Mouse (Mus musculus): Measurements from ENCODE around the gene Bco1.

Gene Bco1

GRCm38 (mm10) chr8:117156866-117157768 is 61.5 kb downstream of the Bco1 start:
- no peak for DNase-seq

GRCm38 (mm10) chr8:117157769-117158091 is 62.1 kb downstream of the Bco1 start:
- DNase-seq = peak; percentile 99

GRCm38 (mm10) chr8:117158135-117158761 is 62.6 kb downstream of the Bco1 start, which contains the start of gene Gan:
Gene Gan, plus strand, starts transcription at chr8:117158135.
- DNase-seq = peak; percentile 59

GRCm38 (mm10) chr8:117159031-117159430 is 63.4 kb downstream of the Bco1 start:
- DNase-seq = no peak

DNA sequence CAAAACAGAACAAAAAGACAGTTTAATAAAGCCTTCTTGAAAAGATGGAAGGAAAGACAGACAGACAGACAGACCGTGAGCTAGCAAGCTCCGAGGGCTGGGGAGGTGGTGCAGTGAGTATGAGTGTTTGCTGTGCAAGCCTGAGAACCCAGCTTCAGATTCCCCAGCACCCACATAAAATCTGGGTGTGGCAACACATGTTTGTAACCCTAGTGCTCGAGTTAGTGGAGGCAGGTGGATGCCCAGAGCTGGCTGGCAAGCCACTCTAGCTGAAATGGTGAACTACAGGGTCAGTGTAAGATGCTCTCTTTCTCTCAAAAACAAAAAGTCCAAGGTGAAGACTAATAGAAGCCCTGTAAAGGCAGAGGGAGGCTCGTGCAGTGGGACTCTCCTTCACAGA is 69.3 kb downstream of the Bco1 start:
- no peak for DNase-seq

GRCm38 (mm10) chr8:117165542-117165941 is 69.9 kb downstream of the Bco1 start:
- DNase-seq = no peak

DNA sequence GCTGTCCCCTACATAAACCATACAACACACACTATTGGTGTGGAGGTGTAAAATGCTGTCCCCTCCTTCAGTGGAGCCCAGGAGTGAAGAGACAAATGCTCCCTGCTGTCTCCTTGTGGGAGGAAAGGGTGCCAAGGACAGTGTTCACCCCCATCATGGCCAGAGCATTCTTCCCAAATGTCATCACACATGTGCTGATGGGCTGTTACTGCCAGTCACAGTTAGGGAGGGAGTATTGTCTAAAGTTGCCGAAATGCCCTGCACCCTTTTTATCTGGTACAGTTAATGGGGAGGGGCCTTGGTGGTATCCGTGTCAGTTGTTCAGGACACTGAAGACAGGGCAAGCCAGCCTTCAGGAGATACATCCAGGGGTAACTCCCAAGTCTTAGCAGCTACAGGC is 70.9 kb downstream of the Bco1 start:
- DNase-seq = no peak

DNA sequence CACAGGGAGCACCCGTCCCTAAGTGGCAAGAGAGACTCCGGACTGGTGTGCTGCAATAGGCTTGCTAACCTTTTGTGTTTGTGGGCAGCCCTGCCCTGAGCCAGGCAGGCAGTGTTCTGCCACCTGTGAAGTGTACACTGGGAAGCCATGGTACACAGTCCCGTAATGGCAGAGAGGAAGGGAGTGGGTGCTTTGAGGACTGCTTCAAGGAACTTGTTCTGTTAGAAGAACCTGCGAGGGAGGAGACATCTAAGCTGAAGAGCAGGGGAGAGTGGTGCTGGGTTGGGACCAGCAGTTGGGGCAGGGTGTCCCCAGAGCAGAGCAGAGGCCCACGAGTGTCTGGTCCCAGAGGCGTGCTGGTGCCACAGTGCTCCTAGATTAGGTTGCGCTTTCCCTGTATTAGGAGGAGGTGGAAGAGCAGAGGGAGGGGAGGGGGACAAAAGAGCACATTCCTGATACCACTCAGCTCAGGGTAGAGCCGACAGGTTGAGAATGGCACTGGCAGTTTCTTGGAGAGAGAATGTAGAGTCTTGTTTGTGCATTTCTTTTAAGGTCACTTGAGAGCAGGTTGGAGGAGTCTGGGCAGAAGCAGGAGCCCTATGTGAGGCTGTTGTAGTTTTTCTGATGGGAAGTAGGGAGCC is 71.7 kb downstream of the Bco1 start:
- no peak for DNase-seq

- DNase-seq = no peak
These were observed 72.7 kb downstream of the Bco1 start for GRCm38 (mm10) chr8:117168378-117168777.

DNA sequence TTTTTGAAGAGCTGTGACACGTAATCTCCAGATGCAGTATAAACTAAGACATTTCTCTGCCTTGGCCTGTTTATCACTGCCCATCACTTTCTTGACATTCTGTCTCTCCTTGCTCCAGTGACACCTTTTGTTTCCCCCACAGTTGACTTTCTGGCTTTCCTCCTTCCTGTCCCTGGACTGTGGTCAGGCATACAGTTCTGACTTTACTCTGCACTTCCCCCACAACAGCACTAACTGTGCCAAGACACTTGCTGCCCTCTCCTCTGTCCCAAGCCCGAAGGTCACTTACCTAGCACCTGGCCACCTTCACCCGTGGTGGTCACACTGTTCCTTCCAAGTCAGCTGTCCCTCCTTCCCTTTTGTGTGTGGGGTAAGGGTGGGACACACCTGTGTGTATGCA is 76.2 kb downstream of the Bco1 start:
- no peak for DNase-seq

- peak; percentile 77 for DNase-seq
These were observed 77.2 kb downstream of the Bco1 start for GRCm38 (mm10) chr8:117172904-117173303.

DNA sequence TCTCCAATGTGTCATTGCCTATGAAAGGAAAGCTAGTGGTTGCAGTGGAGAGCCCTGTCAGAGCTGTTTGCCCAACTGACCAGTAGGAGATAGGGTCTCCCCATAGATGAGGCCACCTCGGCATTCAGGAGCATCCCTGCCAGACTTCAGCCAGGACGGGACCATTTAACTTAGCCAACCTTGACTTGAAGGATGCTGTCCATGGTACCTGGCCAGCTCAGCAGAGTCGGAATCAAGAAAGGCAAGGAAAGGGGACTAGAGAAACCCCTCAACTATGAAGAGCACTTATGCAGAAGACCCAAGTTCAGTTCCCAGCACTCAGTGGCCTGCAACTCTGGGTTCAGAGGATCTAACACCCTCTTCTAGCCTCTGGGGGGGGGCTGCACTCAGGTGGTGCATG is 78.0 kb downstream of the Bco1 start:
- no peak for DNase-seq

DNA sequence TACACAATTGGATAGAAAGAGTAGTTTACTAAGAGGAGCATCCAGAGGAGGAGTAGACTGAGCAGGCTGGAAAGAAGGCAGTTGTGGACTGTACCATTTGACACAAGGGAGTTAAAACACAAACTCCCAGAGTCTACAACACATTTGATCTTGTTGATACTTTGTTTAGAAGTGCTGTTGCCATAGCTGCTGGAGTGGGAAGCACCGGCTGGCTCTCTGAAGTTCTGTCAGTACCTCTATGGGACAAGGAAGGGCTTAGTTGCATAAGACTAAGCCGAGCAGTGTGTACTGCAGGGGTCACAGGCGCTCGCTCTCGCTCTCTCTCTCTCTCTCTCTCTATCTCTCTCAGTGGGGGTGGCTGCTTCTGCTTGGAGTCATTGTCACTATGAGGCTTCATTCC is 78.9 kb downstream of the Bco1 start:
- no peak for DNase-seq

GRCm38 (mm10) chr8:117176308-117176707 is 80.7 kb downstream of the Bco1 start:
- DNase-seq = peak; percentile 51

- DNase-seq = no peak
These were observed 81.6 kb downstream of the Bco1 start for GRCm38 (mm10) chr8:117177236-117177635.

GRCm38 (mm10) chr8:117178039-117178438 is 82.4 kb downstream of the Bco1 start:
- DNase-seq = no peak

DNA sequence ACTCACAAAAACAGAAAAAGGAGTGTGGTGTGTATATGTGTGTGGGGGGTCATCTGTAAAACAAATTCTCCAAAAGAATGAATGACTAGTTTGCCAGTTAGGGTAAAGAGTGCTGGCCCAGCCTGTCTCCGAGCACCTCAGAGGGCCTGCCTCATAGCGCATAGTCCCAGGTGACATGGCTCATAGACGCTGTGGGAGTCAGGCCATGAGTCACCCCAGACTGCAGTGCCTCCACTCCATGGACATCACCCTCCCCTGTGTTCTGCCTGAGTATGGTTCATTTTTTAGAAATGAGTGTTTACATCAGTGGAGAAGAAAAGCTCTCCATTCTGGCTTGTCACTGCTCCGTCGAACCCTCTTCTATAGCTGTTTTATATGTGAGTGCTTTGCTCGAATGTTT is 83.0 kb downstream of the Bco1 start:
- DNase-seq = no peak

- DNase-seq = no peak
These were observed 87.1 kb downstream of the Bco1 start for GRCm38 (mm10) chr8:117182746-117183145.
